Comparison of ENCODE assay signal across 8 mouse cellular contexts in genomic region chr3:53044238-53044637, GRCm38 (mm10). TPM values are rescaled to one million over a fixed set of nuclear protein-coding genes. Genes with fewer than 3 reads are reported as not detected.
DNase-seq lines count a peak whose midpoint lies in the region; ATAC-seq lines count a peak whose summit lies in the region.

No protein-coding gene starts in this region.

- no peak overlapping the region for H3K4me3 ChIP-seq in forebrain, embryonic 13.5 days
- H3K4me3 ChIP-seq in forebrain, embryonic 10.5 days, result no peak overlapping the region
- H3K4me3 ChIP-seq in lung, embryonic 16.5 days (ENCODE audit: low read length), result peak overlapping the region; percentile 33

- DNase-seq in forebrain, embryonic 10.5 days (ENCODE audit: extremely low spot score, low spot score), result no peak
- DNase-seq in embryo, embryonic 10.5 days (ENCODE audit: low spot score), result peak; percentile 56
- DNase-seq in heart, postnatal 4 days, result peak; percentile 72
- no peak for DNase-seq in frontal cortex, adult 2 months (ENCODE audit: extremely low spot score in 1 of 2, low spot score in 1 of 2)
- no peak for DNase-seq in thymus, adult 18-20 months
- DNase-seq in layer of hippocampus, adult 9-10 months (ENCODE audit: low spot score), result no peak

- ATAC-seq in forebrain, embryonic 13.5 days, result no peak
- ATAC-seq in lung, embryonic 16.5 days (ENCODE audit: low read depth), result peak; percentile 72

- peaks cover 24% of the 10 kb centered on the region for H3K4me1 ChIP-seq in forebrain, embryonic 13.5 days
- peaks cover 30% of the 10 kb centered on the region for H3K4me1 ChIP-seq in forebrain, embryonic 10.5 days
- H3K4me1 ChIP-seq in lung, embryonic 16.5 days (replicated peaks; ENCODE audit: control insufficient read depth, insufficient read depth, low read length), result peaks cover 30% of the 10 kb centered on the region

- 78% methylated on average over 7 of the region's 7 CpGs for WGBS in forebrain, embryonic 13.5 days
- WGBS in forebrain, embryonic 10.5 days, result 78% methylated on average over 7 of the region's 7 CpGs
- WGBS in lung, embryonic 16.5 days, result 36% methylated on average over 7 of the region's 7 CpGs

- peak overlapping the region; percentile 11; the same call in 1 of the 2 replicates for H3K4me2 ChIP-seq in forebrain, embryonic 13.5 days
- H3K4me2 ChIP-seq in lung, embryonic 16.5 days (ENCODE audit: low read depth, low read length), result peak overlapping the region; percentile 57

- no peak overlapping the region for H3K27ac ChIP-seq in forebrain, embryonic 13.5 days
- no peak overlapping the region for H3K27ac ChIP-seq in forebrain, embryonic 10.5 days
- peak overlapping the region; percentile 86 for H3K27ac ChIP-seq in lung, embryonic 16.5 days (ENCODE audit: low read length)

- no peak overlapping the region for H3K9ac ChIP-seq in forebrain, embryonic 13.5 days
- H3K9ac ChIP-seq in lung, embryonic 16.5 days (ENCODE audit: low read length), result peak overlapping the region; percentile 49; the same call in 1 of the 2 replicates

- H3K9me3 ChIP-seq in forebrain, embryonic 13.5 days (replicated peaks), result no peaks in the 10 kb centered on the region
- no peaks in the 10 kb centered on the region for H3K9me3 ChIP-seq in forebrain, embryonic 10.5 days
- no peaks in the 10 kb centered on the region for H3K9me3 ChIP-seq in lung, embryonic 16.5 days (ENCODE audit: control insufficient read depth, low read length)

- no peaks in the 10 kb centered on the region for H3K27me3 ChIP-seq in forebrain, embryonic 13.5 days
- peaks cover 36% of the 10 kb centered on the region for H3K27me3 ChIP-seq in forebrain, embryonic 10.5 days (ENCODE audit: poor library complexity, severe bottlenecking)
- H3K27me3 ChIP-seq in lung, embryonic 16.5 days (ENCODE audit: control insufficient read depth, insufficient read depth, low read depth, low read length), result no peaks in the 10 kb centered on the region

- H3K36me3 ChIP-seq in forebrain, embryonic 13.5 days (ENCODE audit: poor library complexity, severe bottlenecking), result no peaks in the 10 kb centered on the region
- 0 out of 2 replicates have a peak, but pooled peaks cover 3% of the 10 kb centered on the region for H3K36me3 ChIP-seq in forebrain, embryonic 10.5 days (replicated peaks)
- no peaks in the 10 kb centered on the region for H3K36me3 ChIP-seq in lung, embryonic 16.5 days (ENCODE audit: control insufficient read depth, insufficient read depth, low read length)

RNA-seq across cellular contexts. Expression of gene Lhfp, which starts 2.9 kb away (rescaled TPM):
- 23.9 and 27.3 TPM in 2 replicates for polyA plus RNA-seq in forebrain, embryonic 13.5 days (2015; fragmentation: Nextera tagmentation; extraction: Ambion mirVana)
- 21.7 and 22.9 TPM in 2 replicates for polyA plus RNA-seq in forebrain, embryonic 10.5 days (2016; fragmentation: Nextera tagmentation; extraction: Ambion mirVana)
- 10 to 100 TPM; 76.4 to 79.6 TPM for total RNA-seq in heart, postnatal 4 days (2021)
- 77.0 and 82.9 TPM in 2 replicates for polyA plus RNA-seq in lung, embryonic 16.5 days (2015; fragmentation: Nextera tagmentation; extraction: Ambion mirVana)
- 62.7 and 69.5 TPM in 2 replicates for polyA plus RNA-seq in frontal cortex, adult 2 months (2012; rRNA removed)

RNA-seq across cellular contexts. Expression of gene Cog6, which starts 27.2 kb away (rescaled TPM):
- polyA plus RNA-seq in forebrain, embryonic 13.5 days (2015; fragmentation: Nextera tagmentation; extraction: Ambion mirVana), result 55.2 and 55.4 TPM in 2 replicates
- 37.8 and 39.4 TPM in 2 replicates for polyA plus RNA-seq in forebrain, embryonic 10.5 days (2016; fragmentation: Nextera tagmentation; extraction: Ambion mirVana)
- 10 to 100 TPM; 50.5 to 53.0 TPM for total RNA-seq in heart, postnatal 4 days (2021)
- 46.7 and 48.1 TPM in 2 replicates for polyA plus RNA-seq in lung, embryonic 16.5 days (2015; fragmentation: Nextera tagmentation; extraction: Ambion mirVana)
- 36.5 and 41.1 TPM in 2 replicates for polyA plus RNA-seq in frontal cortex, adult 2 months (2012; rRNA removed)

Comparison
In these comparisons a context has a peak if more than half of its experiments do, and no peak if none do; other contexts are left out.
1. DNase-seq: peak in embryo, embryonic 10.5 days (single experiment) and heart, postnatal 4 days (single experiment); none in forebrain, embryonic 10.5 days (single experiment), frontal cortex, adult 2 months (0 of 2), thymus, adult 18-20 months (0 of 2) and layer of hippocampus, adult 9-10 months (single experiment).